Mouse (Mus musculus) CH12.LX (cell line): ENCODE measurements around the gene Pitpna.

Experiments
- EP300 ChIP-seq: IDR thresholded peaks from 2 replicates; pipeline ENCODE4 v1.6.1; 2011; ENCODE audit warnings: low read length, improper control_type of control experiment
- HCFC1 ChIP-seq: IDR thresholded peaks from 2 replicates; pipeline ENCODE4 v1.6.1; 2012; ENCODE audit warnings: low read depth, mild to moderate bottlenecking, inconsistent platforms, low read length, improper control_type of control experiment
- MAX ChIP-seq: IDR thresholded peaks from 2 replicates; pipeline ENCODE4 v1.6.1; 2011; ENCODE audit warnings: low read length, improper control_type of control experiment
- NRF1 ChIP-seq: IDR thresholded peaks from 2 replicates; pipeline ENCODE4 v1.6.1; 2014; ENCODE audit warnings: low read depth, mild to moderate bottlenecking, inconsistent platforms, low read length, improper control_type of control experiment, moderate library complexity
- POLR2A ChIP-seq: IDR thresholded peaks from 2 replicates; pipeline ENCODE4 v1.6.1; 2011; ENCODE audit warnings: low read depth, mild to moderate bottlenecking, improper control_type of control experiment, low read length
- POLR2AphosphoS2 ChIP-seq: IDR thresholded peaks from 2 replicates; pipeline ENCODE4 v1.6.1; 2011; ENCODE audit warnings: low read depth, low read length, improper control_type of control experiment

- no peak for TF ChIP-seq EP300
- no peak for TF ChIP-seq POLR2AphosphoS2
- TF ChIP-seq NRF1 = no peak
- TF ChIP-seq MAX = no peak
- no peak for TF ChIP-seq POLR2A
- no peak for TF ChIP-seq HCFC1
Measured at GRCm38 (mm10) chr11:75621426-75621825, 33.5 kb downstream of the Pitpna start.
